Mouse (Mus musculus) stomach, postnatal 0 days (tissue): ENCODE results near the gene Gbf1.

ENCODE experiments used
- CTCF ChIP-seq: IDR thresholded peaks from 2 replicates; pipeline ENCODE4 v1.5.1; 2016; ENCODE audit warnings: antibody characterized with exemption, low read depth, mild to moderate bottlenecking, moderate library complexity
- EP300 ChIP-seq: optimal IDR thresholded peaks from 2 replicates; pipeline ENCODE3; 2016; ENCODE audit warnings: antibody characterized with exemption

- TF ChIP-seq CTCF, result no peak
- TF ChIP-seq EP300, result no peak
Observed at GRCm38 (mm10) chr19:46264762-46265161, 112.5 kb downstream of the Gbf1 start.
